Mouse (Mus musculus): ENCODE measurements around the gene Tgfbi.

Gene Tgfbi

DNA sequence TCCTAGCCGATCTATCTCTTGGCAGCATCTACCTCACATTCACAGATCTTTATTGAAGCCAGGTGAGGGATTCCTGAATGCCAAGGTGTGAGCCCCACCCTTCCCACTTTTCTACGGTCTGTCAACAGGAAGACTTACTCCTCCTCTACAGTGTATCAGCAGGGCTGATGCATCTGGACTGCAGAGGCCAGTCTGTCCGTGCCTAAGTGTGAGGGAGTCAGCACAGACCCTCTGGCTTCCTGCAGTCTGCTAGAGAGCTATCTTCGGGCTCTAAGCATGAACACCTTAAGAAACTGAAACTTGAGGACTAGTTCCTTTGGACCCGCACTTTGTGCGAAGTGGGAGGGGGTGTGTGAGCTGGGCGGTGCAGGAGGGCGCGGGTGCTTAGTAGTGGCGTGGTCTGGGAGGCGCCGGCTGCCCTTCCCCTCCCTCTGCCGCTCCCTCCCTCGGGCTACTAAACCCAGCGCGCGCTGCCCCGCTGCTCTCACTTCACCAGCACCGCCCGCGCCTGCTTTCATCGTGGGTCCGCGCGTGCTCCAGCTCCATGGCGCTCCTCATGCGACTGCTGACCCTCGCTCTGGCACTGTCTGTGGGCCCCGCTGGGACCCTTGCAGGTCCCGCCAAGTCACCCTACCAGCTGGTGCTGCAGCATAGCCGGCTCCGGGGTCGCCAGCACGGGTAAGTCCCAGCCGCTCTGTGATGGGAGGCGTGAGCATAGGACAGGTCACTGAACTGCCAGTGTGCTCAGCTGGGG is at the start of gene Tgfbi:
Gene Tgfbi (plus strand): TSS at position 421 of the 754 bp plus-strand sequence.
- peak; percentile 79 to 85 for DNase-seq

GRCm38 (mm10) chr13:56559841-56560370 is 49.4 kb upstream of the Tgfbi start:
- no peak for DNase-seq

- DNase-seq = no peak
Observed at GRCm38 (mm10) chr13:56561129-56561528, 48.2 kb upstream of the Tgfbi start.

GRCm38 (mm10) chr13:56563075-56563474 is 46.2 kb upstream of the Tgfbi start:
- peak; percentile 43 to 68 for DNase-seq

- DNase-seq = no peak
Observed at GRCm38 (mm10) chr13:56566336-56566735, 43.0 kb upstream of the Tgfbi start.

GRCm38 (mm10) chr13:56571645-56572044 is 37.7 kb upstream of the Tgfbi start:
- DNase-seq = no peak

DNA sequence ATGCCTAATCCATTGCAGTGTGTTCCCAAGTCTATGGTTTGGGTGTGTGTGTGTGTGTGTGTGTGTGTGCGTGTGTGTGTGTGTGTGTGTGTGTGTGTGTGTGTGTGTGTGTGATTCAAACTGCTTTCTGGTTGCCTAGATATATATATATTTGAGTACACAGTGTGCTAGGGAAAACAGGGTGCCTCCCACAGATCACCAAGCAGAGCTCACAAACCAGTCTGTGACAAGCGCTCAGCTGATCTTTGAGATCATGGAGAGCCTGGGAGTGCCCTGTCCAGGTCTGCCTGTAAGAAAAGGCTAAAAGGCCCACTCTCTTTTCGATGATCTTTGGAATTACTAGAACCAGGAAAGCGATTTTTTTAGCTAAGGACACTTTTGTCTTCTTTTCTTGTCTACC is 34.2 kb upstream of the Tgfbi start:
- DNase-seq = no peak

DNA sequence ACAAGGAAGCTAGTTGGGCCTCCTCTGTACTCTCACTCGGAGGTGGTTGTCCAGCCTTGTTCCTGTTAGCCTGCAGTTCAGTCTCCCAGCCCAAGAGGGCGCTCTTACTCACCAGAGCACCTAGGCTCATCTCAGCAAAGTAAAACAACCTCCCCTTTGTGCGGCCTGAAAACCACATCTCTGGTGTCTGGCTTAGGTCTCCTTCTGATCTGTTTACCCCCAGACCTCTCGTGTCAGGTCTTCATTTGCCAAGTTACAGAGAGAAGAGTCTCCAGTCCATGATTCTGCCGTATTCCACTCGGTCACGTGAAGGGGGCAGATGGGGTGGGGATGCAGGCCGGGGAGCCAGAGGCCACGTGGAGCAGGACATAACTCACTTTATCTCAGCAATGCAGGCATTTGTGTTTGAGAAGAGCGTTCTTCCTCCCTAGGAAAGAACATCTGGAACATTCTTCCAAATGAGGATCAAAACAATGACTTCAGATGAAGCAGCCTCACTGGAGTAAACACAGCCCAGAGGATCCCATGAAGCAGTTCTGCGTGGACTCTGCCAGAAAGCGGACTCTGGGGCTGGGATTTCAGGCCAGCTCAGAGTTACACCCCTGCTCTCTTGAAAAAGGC is 33.5 kb upstream of the Tgfbi start:
- DNase-seq = peak; percentile 81 to 86

GRCm38 (mm10) chr13:56578097-56578496 is 31.2 kb upstream of the Tgfbi start:
- DNase-seq = no peak

- DNase-seq = no peak
Observed at GRCm38 (mm10) chr13:56580450-56580849, 28.9 kb upstream of the Tgfbi start.

DNA sequence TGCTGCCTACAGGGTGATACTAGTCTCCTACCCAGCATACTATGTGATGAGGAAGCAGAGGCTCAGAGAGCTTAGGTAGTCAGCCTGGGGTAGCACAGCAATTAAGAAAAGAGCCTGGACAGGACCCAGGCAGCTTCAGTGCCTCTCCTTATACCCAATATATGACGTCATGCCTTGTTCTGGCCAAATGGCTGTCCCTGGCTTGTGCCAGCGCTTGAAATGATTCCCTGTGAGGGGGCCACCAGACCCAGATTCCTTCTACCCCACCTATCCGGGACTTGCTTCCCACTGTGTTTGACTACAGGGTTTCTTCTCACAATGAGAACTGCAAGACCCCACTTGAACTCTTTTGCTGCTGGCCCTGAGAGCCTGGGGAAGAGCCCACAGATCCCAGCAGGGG is 27.8 kb upstream of the Tgfbi start:
- DNase-seq = no peak

GRCm38 (mm10) chr13:56581961-56582434 is 27.3 kb upstream of the Tgfbi start:
- DNase-seq = peak; percentile 54 to 78

DNA sequence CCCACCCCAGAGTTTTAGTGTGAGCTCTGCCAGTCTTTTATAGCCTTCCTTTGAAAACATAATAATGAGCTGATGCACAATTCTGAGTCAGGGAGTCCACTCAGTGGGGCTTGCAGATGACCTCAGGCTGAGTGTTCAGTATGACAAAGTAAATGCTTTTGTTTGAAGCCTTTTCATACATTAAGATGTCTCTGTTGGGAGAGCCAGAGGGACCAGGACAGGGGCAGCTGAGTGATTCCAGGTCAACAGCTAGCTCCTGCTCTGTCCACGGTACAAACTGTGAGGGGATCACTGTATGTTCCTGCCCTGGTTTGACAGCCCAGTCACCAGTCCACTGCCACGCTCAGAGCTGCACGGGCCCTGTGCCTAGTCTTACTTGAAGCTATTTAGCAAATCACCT is 26.6 kb upstream of the Tgfbi start:
- no peak for DNase-seq

GRCm38 (mm10) chr13:56586046-56586445 is 23.3 kb upstream of the Tgfbi start:
- no peak for DNase-seq

DNA sequence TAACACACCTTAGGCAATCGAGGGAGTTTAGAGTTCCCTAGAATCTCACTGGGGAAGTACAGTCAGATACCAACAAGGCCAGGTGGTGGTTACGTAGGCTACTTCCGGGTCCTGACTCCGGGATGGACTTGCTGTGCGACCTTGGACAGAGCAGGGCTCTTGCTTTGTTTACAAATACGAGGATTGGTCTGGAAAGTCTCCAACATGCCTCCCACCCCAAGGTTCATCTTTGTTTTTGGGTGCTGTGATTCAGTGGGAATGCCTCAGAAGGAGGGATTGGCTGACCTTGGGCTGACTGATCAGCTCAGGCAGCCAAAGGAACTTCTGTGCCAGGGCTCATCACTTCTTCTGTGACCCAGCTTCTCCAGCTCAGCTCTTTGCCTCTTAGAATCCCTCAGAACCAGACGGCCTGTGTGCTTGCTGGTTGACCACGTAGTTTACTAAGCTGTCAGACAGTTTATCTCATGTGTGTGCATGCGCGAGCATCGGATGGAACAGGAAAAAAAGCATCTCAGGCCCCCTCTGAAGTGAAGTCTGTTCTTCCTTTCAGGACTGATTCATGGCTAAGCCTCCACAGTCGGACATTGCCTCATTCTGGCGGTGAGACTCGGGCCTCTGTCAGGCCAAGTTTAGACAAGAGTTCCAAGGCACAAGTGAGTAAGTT is 20.7 kb upstream of the Tgfbi start:
- DNase-seq = peak; percentile 54 to 81

DNA sequence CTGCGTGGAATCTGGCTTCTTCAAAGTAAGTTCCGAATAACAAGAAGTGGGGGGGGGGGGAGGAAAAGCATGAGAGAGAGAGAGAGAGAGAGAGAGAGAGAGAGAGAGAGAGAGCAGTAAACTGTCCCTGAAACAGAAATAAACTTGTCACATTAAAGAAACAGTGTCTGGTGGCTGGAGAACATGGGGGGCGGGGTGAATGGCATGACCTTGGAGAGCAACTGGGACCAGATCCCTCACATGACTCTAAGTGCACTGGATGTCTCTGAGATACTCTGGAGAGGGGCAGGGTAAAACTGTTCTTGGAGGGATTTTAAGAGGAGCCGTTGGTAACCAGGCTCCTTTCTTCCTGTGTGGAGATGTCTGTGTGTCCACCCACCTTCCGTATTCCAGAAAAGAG is 19.1 kb upstream of the Tgfbi start:
- peak in 1 of 2 experiments; percentile 78 for DNase-seq

- peak in 1 of 2 experiments; percentile 52 for DNase-seq
Observed at GRCm38 (mm10) chr13:56591191-56591590, 18.1 kb upstream of the Tgfbi start.

DNA sequence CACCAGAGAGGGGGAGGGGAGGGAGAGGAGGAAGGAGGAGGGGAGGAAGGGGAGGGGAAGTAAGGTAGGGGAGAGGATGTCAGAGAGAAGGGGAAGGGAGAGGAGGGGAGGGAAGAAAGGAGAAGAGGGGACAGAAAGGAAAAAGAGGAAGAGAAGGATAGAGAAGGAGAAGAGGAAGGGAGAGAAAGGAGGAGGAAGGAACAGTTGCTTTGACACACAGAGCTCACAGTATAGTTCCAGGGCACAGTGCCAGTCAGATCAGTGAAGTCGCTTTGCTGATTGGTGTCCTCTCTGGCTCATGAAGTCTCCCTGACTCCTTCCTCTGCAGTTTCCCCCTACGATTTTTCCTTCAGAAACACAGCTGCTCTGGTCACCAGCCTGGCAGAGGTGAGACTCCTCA is 17.4 kb upstream of the Tgfbi start:
- DNase-seq = no peak

GRCm38 (mm10) chr13:56593196-56593595 is 16.1 kb upstream of the Tgfbi start:
- DNase-seq = no peak

- DNase-seq = peak in 1 of 2 experiments; percentile 71
Observed at GRCm38 (mm10) chr13:56593961-56594391, 15.3 kb upstream of the Tgfbi start.

GRCm38 (mm10) chr13:56595246-56595645 is 14.1 kb upstream of the Tgfbi start:
- no peak for DNase-seq

DNA sequence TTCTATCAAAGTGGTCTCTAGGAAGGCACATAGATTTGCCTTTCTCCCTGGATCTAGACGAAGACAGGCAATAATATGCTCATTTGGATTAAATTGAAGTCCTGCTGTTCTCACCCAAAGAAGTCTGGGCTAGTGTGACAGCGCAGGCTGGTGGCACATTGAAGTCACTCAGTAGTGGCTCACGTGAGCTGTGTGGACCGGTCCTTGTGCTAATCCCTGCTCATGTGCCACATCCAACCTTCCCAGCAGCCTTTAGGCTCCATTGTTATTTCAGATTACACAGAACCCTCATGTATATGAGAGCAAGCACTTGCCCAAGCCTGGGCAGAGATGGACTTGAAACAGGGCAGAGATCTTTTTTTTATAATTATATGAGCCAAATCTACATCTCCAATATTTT is 12.0 kb upstream of the Tgfbi start:
- DNase-seq = no peak

DNA sequence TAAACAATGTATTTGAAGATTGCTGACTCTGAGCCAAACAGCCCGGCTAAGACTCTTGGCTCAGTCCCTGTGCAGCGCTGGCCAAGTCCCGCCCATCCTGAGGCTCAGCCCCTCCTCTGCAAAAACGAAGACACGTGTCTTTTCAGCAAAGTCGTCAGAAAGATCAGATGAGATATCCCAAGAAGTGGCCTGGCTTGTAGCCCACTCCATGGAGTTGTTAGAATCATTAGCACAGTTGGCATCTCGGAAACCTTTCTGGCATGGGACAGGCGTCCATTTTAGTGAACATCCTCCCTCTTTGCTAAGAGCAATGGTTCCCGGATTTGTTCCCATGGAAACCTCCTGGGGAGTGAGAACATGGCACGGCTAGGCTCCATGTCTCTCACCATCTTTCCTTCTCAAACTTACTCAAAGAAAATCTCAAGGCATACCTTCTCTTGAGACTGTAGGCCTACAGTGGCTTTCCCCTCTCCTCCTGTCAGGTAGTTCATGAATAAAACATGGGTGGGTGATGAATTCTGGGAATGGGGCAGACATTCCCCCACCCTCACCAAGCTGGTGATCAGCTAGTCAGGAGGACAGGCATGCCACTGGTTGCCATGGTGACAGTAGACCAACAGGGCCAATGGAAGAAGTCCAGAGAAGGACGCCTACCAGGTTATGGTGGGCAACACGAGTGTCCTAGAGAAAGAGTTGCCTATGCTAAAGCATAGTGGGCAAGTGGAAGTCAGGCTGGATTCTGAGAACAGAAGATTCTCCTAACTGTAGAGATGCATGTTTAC is 11.3 kb upstream of the Tgfbi start:
- peak; percentile 83 to 89 for DNase-seq

All from lung, postnatal 4 days (tissue).